Mouse (Mus musculus) myocyte (in vitro differentiated cells): Measurements from ENCODE around the gene Krtap24-1. TPM values are rescaled to one million over a fixed set of nuclear protein-coding genes. Genes with fewer than 3 reads are reported as not detected.

Experiments
- H3K27me3 ChIP-seq: one replicate; pipeline ENCODE4 v1.6.1; 2011; ENCODE audit not compliant: control insufficient read depth, insufficient read depth, insufficient read length
- H3K36me3 ChIP-seq: one replicate; pipeline ENCODE4 v1.6.1; 2011; ENCODE audit not compliant: control insufficient read depth, insufficient read depth
- H3K4me2 ChIP-seq: one replicate; pipeline ENCODE4 v1.6.1; 2011; ENCODE audit warnings: low read depth, control low read depth
- H3K4me3 ChIP-seq: one replicate; pipeline ENCODE4 v1.5.1; 2011; ENCODE audit warnings: mild to moderate bottlenecking, control low read depth, moderate library complexity
- H3K79me2 ChIP-seq: one replicate; pipeline ENCODE4 v1.6.1; 2011; ENCODE audit not compliant: control insufficient read depth, insufficient read depth
- H3ac ChIP-seq: one replicate; pipeline ENCODE4 v1.6.1; 2011; ENCODE audit not compliant: control insufficient read depth, insufficient read length
- CEBPB ChIP-seq: IDR thresholded peaks from 2 replicates; pipeline ENCODE4 v1.6.1; 2011; ENCODE audit warnings: mild to moderate bottlenecking, moderate library complexity; ENCODE audit not compliant: poor library complexity, insufficient read depth, severe bottlenecking
- E2F4 ChIP-seq: IDR thresholded peaks from one replicate; pipeline ENCODE4 v1.6.1; 2011; ENCODE audit warnings: mild to moderate bottlenecking, control low read depth, moderate library complexity; ENCODE audit not compliant: insufficient read depth
- MAX ChIP-seq: IDR thresholded peaks from one replicate; pipeline ENCODE4 v1.6.1; 2011; ENCODE audit warnings: low read depth, mild to moderate bottlenecking, control low read depth
- MYOD1 ChIP-seq, 3 experiments: IDR thresholded peaks; one replicate each; pipeline ENCODE4 v1.6.1; 2011; ENCODE audit warnings: control low read depth in 2 of 3, low read depth in 2 of 3, mild to moderate bottlenecking in 2 of 3, moderate library complexity in 1 of 3; ENCODE audit not compliant: insufficient read length in 2 of 3, control insufficient read depth in 1 of 3
- MYOG ChIP-seq, 3 experiments: IDR thresholded peaks; one replicate each; pipeline ENCODE4 v1.6.1; 2011; ENCODE audit warnings: control low read depth in 2 of 3, low read depth in 2 of 3, mild to moderate bottlenecking in 2 of 3; ENCODE audit not compliant: insufficient read length in 2 of 3, control insufficient read depth in 1 of 3, insufficient read depth in 1 of 3
- POLR2A ChIP-seq: IDR thresholded peaks from one replicate; pipeline ENCODE4 v1.6.1; 2011; ENCODE audit warnings: low read depth, mild to moderate bottlenecking, control low read depth, moderate library complexity; ENCODE audit not compliant: insufficient read length
- POLR2AphosphoS2 ChIP-seq: IDR thresholded peaks from one replicate; pipeline ENCODE4 v1.6.1; 2011; ENCODE audit warnings: low read depth, control low read depth; ENCODE audit not compliant: insufficient read length
- REST ChIP-seq: IDR thresholded peaks from one replicate; pipeline ENCODE4 v1.6.1; 2011; ENCODE audit warnings: mild to moderate bottlenecking, control low read depth, moderate library complexity; ENCODE audit not compliant: insufficient read depth, insufficient read length
- SRF ChIP-seq: IDR thresholded peaks from one replicate; pipeline ENCODE4 v1.6.1; 2011; ENCODE audit warnings: low read depth; ENCODE audit not compliant: control insufficient read depth, insufficient read length
- TCF12 ChIP-seq: IDR thresholded peaks from one replicate; pipeline ENCODE4 v1.6.1; 2011; ENCODE audit warnings: mild to moderate bottlenecking, control low read depth; ENCODE audit not compliant: poor library complexity, insufficient read depth, severe bottlenecking
- TCF3 ChIP-seq: IDR thresholded peaks from one replicate; pipeline ENCODE4 v1.6.1; 2011; ENCODE audit warnings: low read depth, control low read depth; ENCODE audit not compliant: insufficient read length
- USF1 ChIP-seq: IDR thresholded peaks from one replicate; pipeline ENCODE4 v1.6.1; 2011; ENCODE audit warnings: low read depth, mild to moderate bottlenecking, control low read depth, moderate library complexity
- polyA plus RNA-seq: library from polyadenylated mRNA; unstranded; fragments of >200 nt; fragmentation: generic; extraction: Trizol; gene quantifications from one replicate; pipeline ENCODE4 v1.2.1, GENCODE M21; 2012; ENCODE audit warnings: missing spikeins

The Krtap24-1 gene
- polyA plus RNA-seq = not detected

DNA sequence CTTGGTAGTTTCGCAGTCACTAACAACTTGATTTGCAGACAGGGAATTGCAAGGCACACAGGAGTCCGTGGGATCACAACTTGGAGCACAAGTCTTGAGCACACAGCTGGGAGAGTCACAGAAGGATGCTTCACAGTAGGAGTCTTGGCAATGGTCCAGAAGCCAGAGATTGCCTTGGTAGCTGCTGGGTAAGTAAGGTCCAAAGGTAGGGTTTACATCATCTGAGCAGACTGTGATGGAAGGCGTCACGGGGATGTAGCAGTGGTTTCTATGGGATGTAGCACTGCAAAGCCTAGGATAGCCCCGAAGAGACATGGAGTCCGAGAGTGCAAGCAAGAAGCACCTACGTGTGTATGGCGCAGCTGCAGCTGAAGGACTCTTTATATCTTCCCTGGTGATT is at the start of gene Krtap24-1:
Krtap24-1 (minus strand) TSS at position 358 of the 400 bp plus-strand sequence.
- Histone ChIP-seq H3K36me3 (no peaks in the 10 kb centered on the region), H3K4me3 (no peak within 1 kb of the TSS), H3K79me2 (no peaks in the 10 kb centered on the region), H3K4me2 (no peak within 1 kb of the TSS), H3K27me3 (no peaks in the 10 kb centered on the region), H3ac (no peak within 1 kb of the TSS)
- TF ChIP-seq TCF12 (no peak), POLR2A (no peak), CEBPB (no peak), MAX (no peak), REST (no peak), USF1 (no peak), MYOD1 (IDR thresholded peaks at IDR 0.05; ENCODE audit: control insufficient read depth in 1 of 3, insufficient read length in 2 of 3, low read depth in 2 of 3) (no peak), TCF3 (no peak), POLR2AphosphoS2 (no peak), E2F4 (no peak), SRF (no peak), MYOG (IDR thresholded peaks at IDR 0.05; ENCODE audit: control insufficient read depth in 1 of 3, insufficient read depth in 1 of 3, insufficient read length in 2 of 3, low read depth in 2 of 3) (no peak)

DNA sequence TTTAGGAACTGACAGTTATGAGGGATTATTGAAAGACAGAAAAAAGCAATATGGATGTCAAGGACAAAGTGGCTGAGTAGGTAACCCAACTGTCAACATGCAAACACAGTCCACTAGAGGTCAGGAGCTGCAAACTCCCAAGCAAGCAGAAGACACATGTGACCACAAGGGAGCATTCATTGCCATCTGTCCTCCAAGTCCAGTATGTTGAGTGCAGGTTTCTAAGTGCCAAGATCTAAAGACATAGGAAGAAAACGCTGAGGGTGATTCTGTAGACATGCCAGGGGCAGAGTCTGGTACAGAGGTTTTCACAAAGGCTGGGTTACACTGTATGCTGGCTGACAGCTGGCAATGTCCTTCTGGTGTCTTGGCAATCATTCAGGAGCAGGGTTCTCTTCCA is 45.3 kb upstream of the Krtap24-1 start:
- Histone ChIP-seq H3K79me2 (no peaks in the 10 kb centered on the region), H3K4me3 (no peak overlapping the region), H3K4me2 (no peak overlapping the region), H3K27me3 (no peaks in the 10 kb centered on the region), H3ac (no peak overlapping the region), H3K36me3 (no peaks in the 10 kb centered on the region)
- no peak for TF ChIP-seq POLR2A
- TF ChIP-seq SRF = no peak
- TF ChIP-seq CEBPB = no peak
- no peak for TF ChIP-seq TCF3

DNA sequence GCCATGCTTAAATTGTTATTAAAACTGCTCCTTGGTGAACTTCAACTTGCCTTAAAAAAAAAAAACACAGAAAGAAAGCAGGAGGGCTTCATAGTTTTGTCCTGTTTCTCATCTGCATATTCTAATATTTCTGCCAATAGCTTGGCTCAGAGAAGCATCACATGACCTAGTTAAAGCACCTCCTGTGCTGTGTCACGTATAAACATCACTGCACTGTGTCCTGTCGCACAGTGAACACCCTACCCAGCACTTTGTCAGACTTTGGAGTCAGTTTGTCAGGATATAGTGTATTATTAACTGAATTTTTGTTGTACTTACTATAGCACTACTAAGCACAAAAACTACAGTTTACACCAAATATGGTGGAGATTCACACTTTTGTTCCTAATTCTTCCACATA is 39.9 kb upstream of the Krtap24-1 start:
- H3ac ChIP-seq = no peak overlapping the region
- no peaks in the 10 kb centered on the region for H3K79me2 ChIP-seq
- TF ChIP-seq MYOG (IDR thresholded peaks at IDR 0.05; ENCODE audit: control insufficient read depth in 1 of 3, insufficient read depth in 1 of 3, insufficient read length in 2 of 3, low read depth in 2 of 3) = no peak
- TF ChIP-seq POLR2A = no peak
- no peak for TF ChIP-seq MAX
- TF ChIP-seq TCF12 = no peak
- TF ChIP-seq MYOD1 (IDR thresholded peaks at IDR 0.05; ENCODE audit: control insufficient read depth in 1 of 3, insufficient read length in 2 of 3, low read depth in 2 of 3) = no peak
- TF ChIP-seq CEBPB = no peak
- TF ChIP-seq POLR2AphosphoS2 = no peak
- TF ChIP-seq REST = no peak
- no peak for TF ChIP-seq USF1
- no peak for TF ChIP-seq E2F4
- no peak for TF ChIP-seq SRF
- no peak for TF ChIP-seq TCF3
- H3K36me3 ChIP-seq = no peaks in the 10 kb centered on the region
- H3K4me2 ChIP-seq = no peak overlapping the region
- H3K4me3 ChIP-seq = no peak overlapping the region
- no peaks in the 10 kb centered on the region for H3K27me3 ChIP-seq

DNA sequence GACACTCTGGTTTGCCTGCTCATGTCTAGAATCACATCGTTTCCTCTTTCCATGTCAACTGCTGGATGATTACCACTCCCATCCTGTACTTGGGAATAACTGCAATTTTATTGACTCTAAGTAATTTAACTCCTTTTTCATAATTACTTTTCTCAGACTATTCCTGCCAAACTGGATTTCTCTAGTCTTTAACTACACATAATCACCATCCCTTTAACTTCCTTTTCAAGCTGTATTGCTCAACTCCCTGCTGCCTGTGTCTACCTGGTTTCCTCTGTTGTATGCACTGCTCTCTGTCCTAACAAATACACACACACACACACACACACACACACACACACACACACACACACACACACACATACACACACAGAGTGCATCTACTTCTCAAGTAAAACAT is 39.0 kb upstream of the Krtap24-1 start:
- H3K27me3 ChIP-seq = no peaks in the 10 kb centered on the region

DNA sequence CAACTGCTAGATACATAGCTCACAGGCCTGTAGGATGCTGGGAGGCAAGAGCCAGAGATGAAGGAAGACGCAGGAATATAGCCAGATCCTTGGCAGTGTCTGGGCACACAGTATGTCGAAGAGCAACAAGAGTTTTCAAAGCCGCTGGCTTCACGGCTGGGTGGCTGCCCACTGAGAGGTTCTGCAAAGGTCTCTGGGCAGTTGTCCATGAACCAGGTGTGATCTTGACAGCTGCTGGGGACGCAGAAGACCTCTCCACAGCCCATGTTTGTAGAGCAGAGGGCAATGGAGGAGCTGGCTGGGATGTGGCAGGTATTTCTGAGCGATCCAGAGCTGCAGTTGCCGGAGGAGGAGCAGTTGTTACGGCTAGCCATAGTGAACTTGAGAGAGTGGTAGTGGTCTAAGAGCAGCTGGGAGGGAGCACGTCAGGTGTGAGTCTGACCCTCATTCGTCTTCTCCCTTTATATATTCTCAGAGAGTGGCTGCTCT is 35.3 kb upstream of the Krtap24-1 start, which contains the start of gene Krtap26-1:
Krtap26-1 (minus strand) TSS at position 439 of the 489 bp plus-strand sequence.
- no peaks in the 10 kb centered on the region for H3K36me3 ChIP-seq
- H3K4me3 ChIP-seq = no peak within 1 kb of the TSS
- TF ChIP-seq MAX (no peak), TCF12 (no peak), POLR2A (no peak), REST (no peak), TCF3 (no peak), E2F4 (no peak)
- H3ac ChIP-seq = no peak within 1 kb of the TSS
- H3K27me3 ChIP-seq = no peaks in the 10 kb centered on the region
- no peaks in the 10 kb centered on the region for H3K79me2 ChIP-seq
- H3K4me2 ChIP-seq = no peak within 1 kb of the TSS

More for the DNA sequence above, 39.0 kb upstream of the Krtap24-1 start:
- TF ChIP-seq MYOD1 (IDR thresholded peaks at IDR 0.05; ENCODE audit: control insufficient read depth in 1 of 3, insufficient read length in 2 of 3, low read depth in 2 of 3) (no peak), E2F4 (no peak), TCF3 (no peak), CEBPB (no peak), REST (no peak), USF1 (no peak), MYOG (IDR thresholded peaks at IDR 0.05; ENCODE audit: control insufficient read depth in 1 of 3, insufficient read depth in 1 of 3, insufficient read length in 2 of 3, low read depth in 2 of 3) (no peak), POLR2AphosphoS2 (no peak), SRF (no peak)
- Histone ChIP-seq H3K36me3 (no peaks in the 10 kb centered on the region), H3K4me2 (no peak overlapping the region), H3ac (no peak overlapping the region), H3K79me2 (no peaks in the 10 kb centered on the region), H3K4me3 (no peak overlapping the region)
